Mouse (Mus musculus) liver, adult 2 months (tissue): ENCODE results near the gene Pigv. TPM values are rescaled to one million over a fixed set of nuclear protein-coding genes. Genes with fewer than 3 reads are reported as not detected.
A peak's percentile ranks its signal among the peaks of the same experiment; 100 is the strongest.
"Not testable (repeated sequence)": the region's sequence is repeated elsewhere in the genome, so short reads cannot be mapped to it uniquely, and the experiment has no call there.

Experiments used
- DNase-seq: peaks from one replicate; pipeline ENCODE4 v3.0.0-alpha.2; 2011; ENCODE audit warnings: low read depth, low spot score; ENCODE audit errors: extremely low read depth
- H3K27ac ChIP-seq: fragments of 200-500 bp; replicated peaks from 2 replicates; pipeline ENCODE4 v1.5.1; 2012; ENCODE audit warnings: low read depth, mild to moderate bottlenecking, control low read depth, inconsistent platforms, low read length; ENCODE audit not compliant: insufficient read depth
- H3K27me3 ChIP-seq: fragments of 200-500 bp; 2 replicates; pipeline ENCODE4 v1.6.1; 2012; ENCODE audit warnings: mild to moderate bottlenecking, moderate library complexity, low read length, inconsistent platforms; ENCODE audit not compliant: control insufficient read depth, insufficient read depth
- H3K36me3 ChIP-seq: fragments of 200-500 bp; 2 replicates; pipeline ENCODE4 v1.6.1; 2012; ENCODE audit warnings: low read length, inconsistent platforms; ENCODE audit not compliant: control insufficient read depth, insufficient read depth
- H3K4me1 ChIP-seq: fragments of 200-500 bp; 2 replicates; pipeline ENCODE4 v1.6.1; 2011; ENCODE audit warnings: low read length; ENCODE audit not compliant: control insufficient read depth, insufficient read depth
- H3K4me3 ChIP-seq: fragments of 200-500 bp; 2 replicates; pipeline ENCODE4 v1.5.1; 2011; ENCODE audit warnings: low read depth, mild to moderate bottlenecking, control low read depth, low read length, moderate library complexity; ENCODE audit not compliant: insufficient read depth
- H3K79me2 ChIP-seq: fragments of 200-500 bp; 2 replicates; pipeline ENCODE4 v1.6.1; 2012; ENCODE audit warnings: inconsistent platforms, mild to moderate bottlenecking, low read length, moderate library complexity; ENCODE audit not compliant: control insufficient read depth, insufficient read depth
- H3K9ac ChIP-seq: fragments of 200-500 bp; 2 replicates; pipeline ENCODE4 v1.6.1; 2012; ENCODE audit warnings: low read depth, mild to moderate bottlenecking, control low read depth, inconsistent platforms, low read length
- CTCF ChIP-seq: fragments of 200-500 bp; IDR thresholded peaks from 2 replicates; pipeline ENCODE4 v1.5.1; 2011; ENCODE audit warnings: low read depth, low read length, control low read depth
- POLR2A ChIP-seq: fragments of 200-500 bp; IDR thresholded peaks from 2 replicates; pipeline ENCODE4 v1.6.1; 2011; ENCODE audit warnings: low read length, control low read depth; ENCODE audit not compliant: insufficient read depth; ENCODE audit errors: extremely low read depth
- WGBS: fragments of 180-500 bp; shearing (Covaris S2); methylation state at CpG from one replicate; pipeline ENCODE4 v1.1.7; 2018; 5-methylcytosine and 5-hydroxymethylcytosine counted together
- polyA plus RNA-seq: library from polyadenylated mRNA; depleted of rRNA; stranded (reverse); fragments of >200 nt; gene quantifications from 2 replicates; pipeline ENCODE4 v1.2.3, GENCODE M21; 2012
- total RNA-seq: library from RNA; depleted of rRNA; stranded (reverse); fragments of >200 nt; gene quantifications from 2 replicates; pipeline ENCODE4 v1.2.3, GENCODE M21; 2014

Pigv gene
- total and polyA plus RNA-seq, 2 experiments = 6.4 to 7.5 TPM

DNA sequence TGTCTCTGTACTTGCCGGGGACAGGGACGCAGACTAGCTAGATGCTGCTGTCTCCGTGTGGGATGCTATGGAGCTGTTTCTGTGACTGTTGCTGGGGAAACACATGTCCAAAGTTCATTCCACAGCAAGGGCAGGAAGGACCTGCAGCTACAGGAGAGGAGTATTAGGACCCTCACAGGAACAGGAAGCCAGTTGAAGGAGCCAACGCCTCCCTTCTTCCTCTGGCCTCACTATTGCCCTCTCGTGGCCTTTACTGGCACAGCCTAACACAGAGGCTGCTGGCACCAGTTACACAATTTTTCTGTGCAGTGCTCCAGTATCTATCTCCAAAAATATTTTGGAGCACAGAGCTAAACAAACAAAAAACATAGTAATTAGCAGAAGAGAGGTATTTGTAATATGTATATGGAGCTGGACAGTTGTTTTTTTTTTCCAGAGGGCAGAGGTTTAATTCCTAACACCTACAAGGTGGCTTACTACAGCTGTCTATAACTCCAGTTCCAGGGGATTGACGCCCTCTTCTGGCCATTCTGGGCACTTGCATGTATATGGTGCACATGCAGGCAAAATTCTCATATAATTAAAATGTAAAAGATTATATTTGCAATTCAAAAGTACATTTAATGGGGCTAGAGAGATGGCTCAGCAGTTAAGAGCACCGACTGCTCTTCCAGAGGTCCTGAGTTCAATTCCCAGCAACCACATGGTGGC lies 22.3 kb downstream of the Pigv start, which contains the start of gene Zdhhc18:
Gene Zdhhc18, minus strand, starts transcription at position 166 of the 711 bp plus-strand sequence.
- DNase-seq = peak; percentile 62
- Histone ChIP-seq H3K9ac (peak within 1 kb of the TSS; percentile 80), H3K27ac (no peak within 1 kb of the TSS), H3K27me3 (no peaks in the 10 kb centered on the region), H3K4me1 (no peaks in the 10 kb centered on the region; the same call in 1 of the 2 replicates), H3K79me2 (no peaks in the 10 kb centered on the region), H3K4me3 (peak within 1 kb of the TSS; percentile 50), H3K36me3 (no peaks in the 10 kb centered on the region)
- TF ChIP-seq POLR2A = no peak
- peak; percentile 89 for TF ChIP-seq CTCF
- whole genome bisulfite sequencing = 38% methylated on average over 7 of the region's 7 CpGs

GRCm38 (mm10) chr4:133649464-133649863 lies 23.0 kb downstream of the Pigv start:
- not testable (repeated sequence) for DNase-seq, H3K27ac ChIP-seq, H3K4me1 ChIP-seq, H3K36me3 ChIP-seq, H3K9ac ChIP-seq, H3K27me3 ChIP-seq, H3K79me2 ChIP-seq, H3K4me3 ChIP-seq
- 82% methylated on average over 5 of the region's 5 CpGs for WGBS

GRCm38 (mm10) chr4:133645680-133646079 lies 26.8 kb downstream of the Pigv start:
- no peak for DNase-seq
- H3K4me3 ChIP-seq = no peak overlapping the region
- H3K9ac ChIP-seq = no peak overlapping the region
- H3K36me3 ChIP-seq = no peaks in the 10 kb centered on the region
- no peaks in the 10 kb centered on the region for H3K79me2 ChIP-seq
- WGBS = 52% methylated on average over 21 of the region's 21 CpGs
- H3K27me3 ChIP-seq = no peaks in the 10 kb centered on the region
- H3K27ac ChIP-seq = no peak overlapping the region
- TF ChIP-seq POLR2A (no peak), CTCF (no peak)
- H3K4me1 ChIP-seq = no peaks in the 10 kb centered on the region; the same call in 1 of the 2 replicates

GRCm38 (mm10) chr4:133645195-133645594 lies 27.3 kb downstream of the Pigv start:
- Histone ChIP-seq H3K36me3 (no peaks in the 10 kb centered on the region), H3K79me2 (no peaks in the 10 kb centered on the region), H3K27ac (no peak overlapping the region), H3K27me3 (no peaks in the 10 kb centered on the region), H3K9ac (no peak overlapping the region), H3K4me1 (no peaks in the 10 kb centered on the region; the same call in 1 of the 2 replicates), H3K4me3 (no peak overlapping the region)
- WGBS = 90% methylated on average over 3 of the region's 3 CpGs
- DNase-seq = no peak
- TF ChIP-seq POLR2A (no peak), CTCF (no peak)

DNA sequence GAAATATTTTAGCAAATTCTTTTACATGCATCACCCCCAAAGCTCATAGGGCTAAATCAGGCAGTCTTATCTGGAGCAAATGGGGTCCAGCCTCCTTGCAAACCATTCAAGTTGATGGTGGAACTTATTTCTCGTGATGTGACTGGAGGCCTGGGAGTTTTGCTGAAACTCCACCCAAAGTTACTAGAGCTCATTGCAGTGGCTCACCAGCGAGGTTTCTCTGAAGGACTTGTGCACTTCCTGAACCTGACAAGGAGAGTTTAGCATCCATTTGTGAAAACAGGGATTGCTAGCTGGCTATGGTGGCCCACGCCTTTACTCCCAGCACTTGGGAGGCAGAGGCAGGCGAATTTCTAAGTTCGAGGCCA lies 38.4 kb downstream of the Pigv start:
- Histone ChIP-seq H3K4me1 (peaks cover 22% of the 10 kb centered on the region), H3K4me3 (no peak overlapping the region), H3K27me3 (no peaks in the 10 kb centered on the region), H3K9ac (no peak overlapping the region), H3K79me2 (peaks cover 10% of the 10 kb centered on the region), H3K27ac (no peak overlapping the region), H3K36me3 (no peaks in the 10 kb centered on the region)
- DNase-seq = no peak
- 89% methylated on average over 5 of the region's 5 CpGs for WGBS
- TF ChIP-seq CTCF = no peak
- TF ChIP-seq POLR2A = no peak

GRCm38 (mm10) chr4:133633332-133634042 lies 39.0 kb downstream of the Pigv start:
- no peaks in the 10 kb centered on the region for H3K36me3 ChIP-seq
- H3K27me3 ChIP-seq = no peaks in the 10 kb centered on the region
- DNase-seq = peak; percentile 38
- no peak overlapping the region for H3K27ac ChIP-seq
- 5% methylated on average over 47 of the region's 47 CpGs for WGBS
- peaks cover 14% of the 10 kb centered on the region for H3K79me2 ChIP-seq
- TF ChIP-seq CTCF (peak; percentile 78), POLR2A (no peak)
- peak overlapping the region; percentile 72 for H3K4me3 ChIP-seq
- H3K9ac ChIP-seq = peak overlapping the region; percentile 80
- peaks cover 22% of the 10 kb centered on the region for H3K4me1 ChIP-seq
